Mouse (Mus musculus) intestine, embryonic 14.5 days (tissue): ENCODE data around the gene Wbp4. TPM values are rescaled to one million over a fixed set of nuclear protein-coding genes. Genes with fewer than 3 reads are reported as not detected.

Experiments
- ATAC-seq: fragments of 200-750 bp; cut with Nextera tagmentation; replicated peaks from 2 replicates; pipeline ENCODE4 v1.8.0; 2017; ENCODE audit warnings: low read depth, moderate number of reproducible peaks, moderate TSS enrichment, moderate library complexity; ENCODE audit not compliant: low FRiP score, low TSS enrichment
- DNase-seq: peaks from one replicate; pipeline ENCODE4 v3.0.0-alpha.2; 2018; ENCODE audit warnings: low spot score
- H3K27ac ChIP-seq: fragments of 300-500 bp; sonication (generic); 2 replicates; pipeline ENCODE4 v1.5.1; 2014; ENCODE audit warnings: low read depth, mild to moderate bottlenecking, control low read depth
- H3K27me3 ChIP-seq: fragments of 300-500 bp; sonication (generic); replicated peaks from 2 replicates; pipeline ENCODE4 v1.6.1; 2014; ENCODE audit warnings: low read length, control low read depth; ENCODE audit not compliant: control insufficient read depth, insufficient read depth
- H3K36me3 ChIP-seq: fragments of 300-500 bp; sonication (generic); 2 replicates; pipeline ENCODE4 v1.6.1; 2014; ENCODE audit warnings: low read length, control low read depth; ENCODE audit not compliant: control insufficient read depth, insufficient read depth
- H3K4me1 ChIP-seq: fragments of 300-500 bp; sonication (generic); replicated peaks from 2 replicates; pipeline ENCODE4 v1.6.1; 2014; ENCODE audit warnings: low read length, control low read depth, mixed read lengths; ENCODE audit not compliant: control insufficient read depth, insufficient read depth
- H3K4me2 ChIP-seq: fragments of 300-500 bp; sonication (generic); 2 replicates; pipeline ENCODE4 v1.6.1; 2014; ENCODE audit warnings: low read length
- H3K4me3 ChIP-seq: fragments of 300-500 bp; sonication (generic); 2 replicates; pipeline ENCODE4 v1.5.1; 2014; ENCODE audit warnings: low read depth, low read length, control low read depth, mixed read lengths
- H3K9ac ChIP-seq: fragments of 300-500 bp; sonication (generic); 2 replicates; pipeline ENCODE4 v1.6.1; 2014; ENCODE audit warnings: mild to moderate bottlenecking, low read length
- H3K9me3 ChIP-seq: fragments of 300-500 bp; sonication (generic); 2 replicates; pipeline ENCODE4 v1.6.1; 2016; ENCODE audit warnings: low read length, control low read depth; ENCODE audit not compliant: control insufficient read depth
- WGBS: fragments of 180-500 bp; shearing (Covaris S2); extraction: QIAGEN DNeasy Blood & Tissue Kit; methylation state at CpG from one replicate; pipeline ENCODE4 v1.1.7; 2014; 5-methylcytosine and 5-hydroxymethylcytosine counted together
- polyA plus RNA-seq: library from polyadenylated mRNA; unstranded; fragments of >200 nt; fragmentation: Nextera tagmentation; extraction: Ambion mirVana; gene quantifications from 2 replicates; pipeline ENCODE4 v1.2.1, GENCODE M21; 2014

Gene Wbp4
- polyA plus RNA-seq, 1 experiment from 2014 or later = 39.5 TPM

- H3K9me3 ChIP-seq = no peaks in the 10 kb centered on the region
- H3K4me1 ChIP-seq = 0 out of 2 replicates have a peak, but pooled peaks cover 5% of the 10 kb centered on the region
- H3K36me3 ChIP-seq = no peaks in the 10 kb centered on the region
- no peak overlapping the region for H3K4me2 ChIP-seq
- H3K9ac ChIP-seq = no peak overlapping the region
- H3K27me3 ChIP-seq = no peaks in the 10 kb centered on the region
- no peak overlapping the region for H3K27ac ChIP-seq
- ATAC-seq (no peak), DNase-seq (no peak)
- H3K4me3 ChIP-seq = no peak overlapping the region
Observed at GRCm38 (mm10) chr14:79520612-79521011, 39.3 kb upstream of the Wbp4 start.

DNA sequence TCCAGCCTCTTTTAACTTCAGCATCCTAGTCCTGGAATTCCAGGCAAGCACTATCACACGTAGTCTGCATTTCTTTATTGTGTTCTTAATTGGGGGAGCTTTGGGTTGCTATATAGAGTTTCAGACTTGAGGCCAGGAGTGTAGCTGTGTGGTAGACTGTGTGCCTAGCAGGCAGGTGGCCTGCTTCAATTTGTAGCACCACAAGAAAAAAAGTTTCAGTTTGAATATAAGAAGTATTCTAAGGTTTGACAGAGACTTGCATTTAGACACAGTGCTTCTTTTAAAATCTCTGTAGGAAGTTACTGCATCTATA is 38.3 kb upstream of the Wbp4 start:
- Histone ChIP-seq H3K9ac (no peak overlapping the region), H3K4me1 (0 out of 2 replicates have a peak, but pooled peaks cover 5% of the 10 kb centered on the region), H3K36me3 (no peaks in the 10 kb centered on the region), H3K27ac (no peak overlapping the region; the same call in 1 of the 2 replicates), H3K27me3 (no peaks in the 10 kb centered on the region), H3K9me3 (no peaks in the 10 kb centered on the region), H3K4me3 (no peak overlapping the region), H3K4me2 (no peak overlapping the region)
- DNase-seq (no peak), ATAC-seq (no peak)
- 49% methylated on average over 1 of the region's 1 CpGs for WGBS

DNA sequence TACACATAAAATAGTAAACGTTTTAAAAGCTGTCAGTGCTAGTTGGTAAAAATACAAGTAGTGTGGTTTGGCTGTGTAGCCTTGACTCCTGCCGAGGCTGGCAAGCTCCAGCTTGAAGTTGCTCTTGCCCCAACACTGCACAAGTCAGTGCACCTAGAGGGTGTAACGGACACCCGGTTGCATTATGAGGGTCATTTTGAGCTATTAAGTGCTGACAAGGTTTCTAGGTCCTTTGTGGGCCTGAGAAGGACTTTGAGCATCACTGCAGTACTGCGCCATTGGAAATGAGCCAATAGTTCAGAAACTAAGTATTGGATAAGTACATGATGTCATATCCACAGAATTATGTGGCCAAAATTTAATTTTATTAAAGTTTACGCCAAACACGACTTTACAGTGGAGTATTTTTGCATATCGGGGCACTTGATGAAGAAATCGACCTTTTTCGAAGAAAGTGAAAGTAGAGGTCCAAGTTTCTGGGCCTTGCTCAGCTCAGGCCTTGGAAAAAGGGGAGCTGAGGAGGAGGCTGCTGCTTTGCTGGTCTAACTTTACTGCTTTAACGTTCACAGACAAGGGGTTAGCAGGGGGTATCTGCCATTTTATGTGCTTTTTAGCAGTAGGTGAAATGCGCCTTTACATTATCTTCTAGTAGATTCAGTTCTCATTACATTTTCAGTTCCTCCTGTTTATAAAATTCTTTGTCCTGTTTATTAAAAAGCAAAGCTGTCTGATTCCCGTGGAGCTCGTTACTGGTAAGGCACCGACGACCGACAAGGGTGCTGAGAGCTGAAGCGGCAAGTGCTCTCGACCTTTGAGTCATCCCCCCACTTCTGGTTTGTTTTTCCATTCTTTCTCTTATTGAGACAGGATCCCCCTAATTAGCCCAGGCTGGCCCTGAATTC is 37.7 kb upstream of the Wbp4 start:
- 0 out of 2 replicates have a peak, but pooled peaks cover 5% of the 10 kb centered on the region for H3K4me1 ChIP-seq
- H3K4me3 ChIP-seq = no peak overlapping the region
- WGBS = 70% methylated on average over 19 of the region's 19 CpGs
- no peak for DNase-seq
- no peaks in the 10 kb centered on the region for H3K9me3 ChIP-seq
- ATAC-seq = no peak
- H3K27ac ChIP-seq = peak overlapping the region; percentile 11; the same call in 1 of the 2 replicates
- no peaks in the 10 kb centered on the region for H3K27me3 ChIP-seq
- H3K4me2 ChIP-seq = no peak overlapping the region; the same call in 1 of the 2 replicates
- no peak overlapping the region for H3K9ac ChIP-seq
- no peaks in the 10 kb centered on the region for H3K36me3 ChIP-seq

DNA sequence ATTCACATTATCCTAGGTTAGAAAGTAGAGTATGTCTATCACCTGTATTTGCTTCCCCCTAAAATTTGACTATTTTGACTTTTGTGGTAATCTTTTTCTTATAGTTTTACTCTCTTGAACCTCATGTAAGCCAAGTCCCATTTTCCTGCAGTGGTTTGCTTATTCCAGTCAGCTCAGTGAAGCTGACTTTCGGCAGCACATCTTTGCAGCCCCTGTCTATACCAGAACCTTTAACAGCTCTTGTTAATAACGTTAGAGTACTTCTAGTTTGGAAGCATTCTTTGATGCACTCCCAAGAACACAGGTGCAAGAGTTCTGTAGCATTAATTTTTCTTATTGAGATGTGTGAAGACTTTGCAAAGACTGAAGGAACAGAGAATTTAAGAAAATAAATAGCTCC is 36.8 kb upstream of the Wbp4 start:
- ATAC-seq (no peak), DNase-seq (no peak)
- Histone ChIP-seq H3K27ac (no peak overlapping the region), H3K4me3 (no peak overlapping the region), H3K4me2 (no peak overlapping the region), H3K4me1 (0 out of 2 replicates have a peak, but pooled peaks cover 5% of the 10 kb centered on the region), H3K36me3 (no peaks in the 10 kb centered on the region), H3K9ac (no peak overlapping the region), H3K27me3 (no peaks in the 10 kb centered on the region), H3K9me3 (no peaks in the 10 kb centered on the region)
- 76% methylated on average over 2 of the region's 2 CpGs for WGBS

DNA sequence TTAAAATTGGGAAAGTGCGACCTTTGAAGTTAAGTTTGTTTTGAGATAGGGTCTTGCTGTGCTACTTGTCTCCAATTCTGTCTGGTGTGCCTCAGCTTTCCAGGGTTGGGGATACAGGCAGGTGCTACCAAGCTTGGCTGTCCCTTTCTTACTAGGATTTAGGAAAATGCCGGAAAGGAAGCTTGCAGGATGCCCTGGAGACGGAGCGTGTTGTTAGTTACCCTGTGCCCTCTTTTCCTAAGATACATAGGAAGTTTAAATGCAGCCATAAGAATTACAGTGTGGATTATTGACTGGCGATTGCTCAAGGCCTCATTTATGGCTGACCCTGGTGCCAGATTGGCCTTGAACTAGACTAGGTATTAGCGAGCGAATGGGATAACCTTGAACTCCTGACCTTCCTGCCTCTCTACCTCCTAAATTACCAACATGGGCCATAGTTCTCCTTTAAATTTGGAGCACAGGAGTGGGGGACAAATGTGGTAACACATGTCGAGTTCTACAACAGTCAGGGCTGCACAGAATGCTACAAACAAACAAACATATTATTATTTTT is 35.9 kb upstream of the Wbp4 start:
- Histone ChIP-seq H3K4me2 (peak overlapping the region; percentile 42), H3K27me3 (no peaks in the 10 kb centered on the region), H3K4me3 (peak overlapping the region; percentile 10; the same call in 1 of the 2 replicates), H3K36me3 (no peaks in the 10 kb centered on the region), H3K27ac (no peak overlapping the region), H3K9ac (no peak overlapping the region), H3K9me3 (no peaks in the 10 kb centered on the region), H3K4me1 (0 out of 2 replicates have a peak, but pooled peaks cover 5% of the 10 kb centered on the region)
- ATAC-seq = no peak
- DNase-seq = peak; percentile 18
- 80% methylated on average over 8 of the region's 8 CpGs for WGBS

DNA sequence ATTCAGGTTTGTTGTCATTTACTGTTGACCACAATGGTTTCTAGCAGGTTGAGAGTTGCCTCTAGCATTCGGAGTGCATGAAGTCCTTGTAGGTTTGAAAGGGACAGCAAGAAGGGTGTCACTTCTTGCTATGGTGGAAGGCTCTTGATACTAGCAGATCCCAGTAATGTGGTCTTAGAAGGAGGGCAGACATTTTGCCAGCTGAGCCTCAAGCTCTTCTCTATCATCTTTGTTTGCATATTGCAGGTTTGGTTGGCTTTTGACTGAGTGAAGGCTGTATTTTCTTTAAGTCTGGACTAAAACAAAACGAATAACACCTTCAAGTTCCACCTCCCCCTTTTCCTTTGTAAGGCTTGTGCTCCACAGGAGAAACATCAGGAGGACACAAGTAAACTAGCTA is 35.4 kb upstream of the Wbp4 start:
- peak overlapping the region; percentile 22 for H3K4me3 ChIP-seq
- ATAC-seq (no peak), DNase-seq (no peak)
- no peak overlapping the region for H3K27ac ChIP-seq
- 0 out of 2 replicates have a peak, but pooled peaks cover 5% of the 10 kb centered on the region for H3K4me1 ChIP-seq
- no peaks in the 10 kb centered on the region for H3K9me3 ChIP-seq
- H3K4me2 ChIP-seq = peak overlapping the region; percentile 42
- 76% methylated on average over 2 of the region's 2 CpGs for WGBS
- no peaks in the 10 kb centered on the region for H3K36me3 ChIP-seq
- H3K27me3 ChIP-seq = no peaks in the 10 kb centered on the region
- H3K9ac ChIP-seq = no peak overlapping the region

DNA sequence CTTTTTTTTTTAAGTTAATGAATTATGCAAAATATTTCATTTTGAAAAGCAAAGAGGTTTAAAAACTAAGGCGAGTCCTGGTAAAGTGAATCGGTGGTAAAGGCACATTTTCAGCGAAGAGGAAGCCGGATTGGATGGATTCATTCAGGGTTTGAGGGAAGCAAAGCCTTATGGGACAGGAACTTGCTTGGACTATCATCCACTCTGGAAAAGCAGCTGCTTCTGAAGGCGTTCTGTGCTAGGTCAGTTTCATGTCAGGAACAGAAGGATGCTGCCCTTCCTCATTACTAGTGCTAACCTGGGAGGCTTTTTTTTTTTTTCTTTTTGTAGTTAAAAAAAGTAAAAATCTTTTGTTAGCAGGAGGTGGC is 34.9 kb upstream of the Wbp4 start:
- DNase-seq (no peak), ATAC-seq (no peak)
- Histone ChIP-seq H3K9ac (no peak overlapping the region; the same call in 1 of the 2 replicates), H3K4me3 (peak overlapping the region; percentile 22), H3K27me3 (no peaks in the 10 kb centered on the region), H3K4me2 (peak overlapping the region; percentile 42), H3K36me3 (no peaks in the 10 kb centered on the region), H3K27ac (0 out of 2 replicates have a peak overlapping the region, but pooled peaks have one; percentile 78), H3K4me1 (0 out of 2 replicates have a peak, but pooled peaks cover 1% of the 10 kb centered on the region), H3K9me3 (no peaks in the 10 kb centered on the region)
- 72% methylated on average over 5 of the region's 5 CpGs for WGBS

DNA sequence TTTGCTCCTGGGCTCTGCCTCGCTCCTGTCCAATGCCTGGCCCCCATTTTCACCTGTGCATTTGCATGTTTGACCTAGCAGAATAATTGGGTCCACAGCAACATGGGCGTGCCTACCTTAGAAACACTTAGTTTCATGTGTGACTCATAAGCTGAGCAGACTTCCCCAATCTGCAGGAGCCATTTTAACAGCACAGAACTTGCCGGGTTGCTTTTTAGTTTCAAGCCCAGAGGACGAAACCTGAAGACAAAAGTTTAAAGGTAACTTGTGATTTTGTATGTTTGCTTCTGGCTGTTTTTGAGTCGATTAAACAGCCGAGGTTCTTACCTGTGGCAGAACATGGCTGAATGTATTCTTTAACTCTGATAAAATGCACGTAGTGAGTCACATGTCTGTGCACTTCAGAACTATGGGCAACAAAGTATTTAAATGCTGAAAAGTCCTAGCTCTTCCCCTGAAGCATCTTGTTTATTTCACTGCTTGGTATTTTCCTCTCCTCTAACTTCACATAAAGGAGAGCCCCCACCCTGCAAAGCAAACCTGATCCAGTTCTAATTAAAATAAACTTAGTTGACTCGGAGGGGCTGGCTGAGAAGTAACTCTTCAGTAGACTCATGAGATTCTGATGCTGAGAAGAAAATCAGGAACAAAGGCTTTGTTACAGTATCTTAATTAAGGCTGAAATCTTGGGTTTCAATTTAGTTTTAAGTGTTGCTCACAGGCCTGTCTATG is 34.4 kb upstream of the Wbp4 start:
- peak; percentile 90 for ATAC-seq
- Histone ChIP-seq H3K36me3 (no peaks in the 10 kb centered on the region), H3K9ac (peak overlapping the region; percentile 38), H3K4me1 (no peaks in the 10 kb centered on the region), H3K9me3 (no peaks in the 10 kb centered on the region), H3K4me2 (peak overlapping the region; percentile 42), H3K4me3 (peak overlapping the region; percentile 22), H3K27me3 (no peaks in the 10 kb centered on the region), H3K27ac (peak overlapping the region; percentile 78)
- DNase-seq = no peak
- 62% methylated on average over 8 of the region's 8 CpGs for WGBS
